Mouse (Mus musculus): ENCODE results near the gene Ccdc116. TPM values are rescaled to one million over a fixed set of nuclear protein-coding genes. Genes with fewer than 3 reads are reported as not detected.

Gene Ccdc116
- total RNA-seq, 2 experiments from 2014 or later = 0.13 TPM; not detected in 1

- peak; percentile 92 for DNase-seq (ENCODE audit: low spot score)
These were observed 14.7 kb downstream of the Ccdc116 start, which contains the start of gene Sdf2l1 for GRCm38 (mm10) chr16:17132089-17132905. Gene Sdf2l1 (minus strand): TSS chr16:17132383.

GRCm38 (mm10) chr16:17131191-17132088 is 15.6 kb downstream of the Ccdc116 start:
- intact Hi-C loops (cut with DNase I) = loop anchor here (5.0 kb wide), 2 partner anchors 76 to 146 kb away; partner anchors contain the start of genes Rimbp3 and Tmem191c
- DNase-seq (ENCODE audit: low spot score) = no peak

More at GRCm38 (mm10) chr16:17132089-17132905, 14.7 kb downstream of the Ccdc116 start, which contains the start of gene Sdf2l1:
- intact Hi-C loops (cut with DNase I) = loop anchor here (5.0 kb wide), 2 partner anchors 75 to 145 kb away; partner anchors contain the start of genes Rimbp3 and Tmem191c

GRCm38 (mm10) chr16:17127292-17127691 is 19.7 kb downstream of the Ccdc116 start:
- intact Hi-C loops (cut with DNase I) = no loop called here
- DNase-seq (ENCODE audit: low spot score) = no peak

- DNase-seq (ENCODE audit: low spot score) = peak; percentile 28
- intact Hi-C loops (cut with DNase I) = no loop called here
These were observed 22.0 kb downstream of the Ccdc116 start, which contains the start of gene 2610318N02Rik for GRCm38 (mm10) chr16:17124871-17125520. Gene 2610318N02Rik (minus strand): TSS chr16:17125167.

GRCm38 (mm10) chr16:17124119-17124870 is 22.7 kb downstream of the Ccdc116 start:
- intact Hi-C loops (cut with DNase I) = no loop called here
- no peak for DNase-seq (ENCODE audit: low spot score)

- intact Hi-C loops (cut with DNase I) = no loop called here
- DNase-seq (ENCODE audit: low spot score) = no peak
These were observed 25.5 kb downstream of the Ccdc116 start for GRCm38 (mm10) chr16:17121569-17121968.

- intact Hi-C loops (cut with DNase I) = no loop called here
- no peak for DNase-seq (ENCODE audit: low spot score)
These were observed 29.7 kb downstream of the Ccdc116 start for GRCm38 (mm10) chr16:17117309-17117799.

GRCm38 (mm10) chr16:17110771-17111743 is 36.0 kb downstream of the Ccdc116 start, which contains the start of gene Ppil2:
Gene Ppil2 (minus strand): TSS chr16:17111257.
- intact Hi-C loops (cut with DNase I) = no loop called here
- DNase-seq (ENCODE audit: low spot score) = peak; percentile 39

- DNase-seq (ENCODE audit: low spot score) = no peak
- intact Hi-C loops (cut with DNase I) = no loop called here
These were observed 42.4 kb downstream of the Ccdc116 start for GRCm38 (mm10) chr16:17104600-17104999.

- no peak for DNase-seq (ENCODE audit: low spot score)
These were observed 44.3 kb downstream of the Ccdc116 start for GRCm38 (mm10) chr16:17102630-17103220.

GRCm38 (mm10) chr16:17096938-17097337 is 50.1 kb downstream of the Ccdc116 start:
- no peak for DNase-seq (ENCODE audit: low spot score)
- intact Hi-C loops (cut with DNase I) = no loop called here

More at GRCm38 (mm10) chr16:17102630-17103220, 44.3 kb downstream of the Ccdc116 start:
- intact Hi-C loops (cut with DNase I) = no loop called here

Small RNAs within 50 kb of the gene (microRNA-seq; reads per million reads assigned to microRNA genes)
- gene Mir130b = 177 reads per million, percentile 64 among the genes with 10 or more reads in this experiment
- not detected for gene Mir301b

Other genes starting within 250 kb of the Ccdc116 start
- 100 to 1,000 TPM in 1 of 2 experiments, 10 to 100 TPM in 1; 99.1 to 108 TPM for gene Mapk1, start 163.8 kb downstream of the Ccdc116 start, total RNA-seq (2021)
- 1 to 10 TPM; 1.5 to 1.8 TPM for gene Ypel1, start 77.5 kb downstream of the Ccdc116 start, total RNA-seq (2021)
- gene Ppil2, start 36.0 kb downstream of the Ccdc116 start, total RNA-seq (2021) = 10 to 100 TPM; 33.7 to 38.6 TPM
- gene 2610318N02Rik, start 22.1 kb downstream of the Ccdc116 start, total RNA-seq (2021) = not detected
- 10 to 100 TPM; 15.6 to 21.7 TPM for gene Sdf2l1, start 14.8 kb downstream of the Ccdc116 start, total RNA-seq (2021)
- gene Ydjc, start 2.6 kb downstream of the Ccdc116 start, total RNA-seq (2021) = 1 to 10 TPM; 1.1 to 2.2 TPM
- gene Ube2l3, start 55.4 kb upstream of the Ccdc116 start, total RNA-seq (2021) = 100 to 1,000 TPM; 102 to 113 TPM
- gene Rimbp3, start 61.4 kb upstream of the Ccdc116 start, total RNA-seq (2021) = under 1 TPM; 0.08 to 0.14 TPM
- 1 to 10 TPM; 2.0 to 2.2 TPM for gene Hic2, start 86.3 kb upstream of the Ccdc116 start, total RNA-seq (2021)
- gene Tmem191c, start 128.8 kb upstream of the Ccdc116 start, total RNA-seq (2021) = 1 to 10 TPM; 2.0 to 2.7 TPM
- gene Serpind1, start 184.1 kb upstream of the Ccdc116 start, total RNA-seq (2021) = 1 to 10 TPM; 2.0 TPM